Mouse (Mus musculus) C2C12 (cell line): ENCODE data around the gene Olfr1298. TPM values are rescaled to one million over a fixed set of nuclear protein-coding genes. Genes with fewer than 3 reads are reported as not detected.

Experiments used
- H3K27me3 ChIP-seq: one replicate; pipeline ENCODE4 v1.6.1; 2011; ENCODE audit not compliant: control insufficient read depth, insufficient read depth, insufficient read length
- H3K36me3 ChIP-seq: one replicate; pipeline ENCODE4 v1.6.1; 2011; ENCODE audit not compliant: control insufficient read depth, insufficient read depth
- H3K4me3 ChIP-seq: one replicate; pipeline ENCODE4 v1.5.1; 2011; ENCODE audit warnings: mild to moderate bottlenecking, control low read depth; ENCODE audit not compliant: poor library complexity, insufficient read depth, severe bottlenecking
- H3K79me2 ChIP-seq: one replicate; pipeline ENCODE4 v1.6.1; 2011; ENCODE audit not compliant: control insufficient read depth, insufficient read depth
- H3K79me3 ChIP-seq: one replicate; pipeline ENCODE4 v1.6.1; 2011; ENCODE audit warnings: low read depth, control low read depth
- H3ac ChIP-seq: one replicate; pipeline ENCODE3; 2011; ENCODE audit warnings: low read depth; ENCODE audit not compliant: control insufficient read depth, insufficient read length
- CEBPB ChIP-seq: IDR thresholded peaks from one replicate; pipeline ENCODE4 v1.6.1; 2011; ENCODE audit warnings: low read depth, mild to moderate bottlenecking, control low read depth, moderate library complexity
- CTCF ChIP-seq: IDR thresholded peaks from one replicate; pipeline ENCODE4 v1.5.1; 2011; ENCODE audit not compliant: control insufficient read depth, insufficient read depth, insufficient read length
- FOSL1 ChIP-seq: IDR thresholded peaks from one replicate; pipeline ENCODE4 v1.8.0; 2011; ENCODE audit warnings: mild to moderate bottlenecking, low read length; ENCODE audit not compliant: poor library complexity, insufficient read depth, severe bottlenecking
- MAX ChIP-seq: IDR thresholded peaks from one replicate; pipeline ENCODE4 v1.6.1; 2011; ENCODE audit warnings: mild to moderate bottlenecking, control low read depth
- MYOD1 ChIP-seq: IDR thresholded peaks from one replicate; pipeline ENCODE4 v1.6.1; 2011; ENCODE audit warnings: low read depth; ENCODE audit not compliant: control insufficient read depth, insufficient read length
- MYOG ChIP-seq: IDR thresholded peaks from one replicate; pipeline ENCODE4 v1.6.1; 2011; ENCODE audit not compliant: control insufficient read depth, insufficient read length; ENCODE audit errors: extremely low read depth
- USF1 ChIP-seq: IDR thresholded peaks from one replicate; pipeline ENCODE4 v1.6.1; 2011; ENCODE audit warnings: low read depth, mild to moderate bottlenecking, control low read depth, moderate library complexity
- long read RNA-seq, 2 experiments: library from polyadenylated mRNA; unstranded; transcript quantifications; one replicate each; pipeline ENCODE4 v2.0.0; 2019 to 2020
- polyA plus RNA-seq: library from polyadenylated mRNA; unstranded; fragments of >200 nt; fragmentation: generic; extraction: Trizol; gene quantifications from one replicate; pipeline ENCODE4 v1.2.1, GENCODE M21; 2012; ENCODE audit warnings: missing spikeins

Olfr1298 gene
- polyA plus RNA-seq, result not detected
- long read RNA-seq, experiment 1, result 0 reads
- long read RNA-seq, experiment 2, result 0 reads

DNA sequence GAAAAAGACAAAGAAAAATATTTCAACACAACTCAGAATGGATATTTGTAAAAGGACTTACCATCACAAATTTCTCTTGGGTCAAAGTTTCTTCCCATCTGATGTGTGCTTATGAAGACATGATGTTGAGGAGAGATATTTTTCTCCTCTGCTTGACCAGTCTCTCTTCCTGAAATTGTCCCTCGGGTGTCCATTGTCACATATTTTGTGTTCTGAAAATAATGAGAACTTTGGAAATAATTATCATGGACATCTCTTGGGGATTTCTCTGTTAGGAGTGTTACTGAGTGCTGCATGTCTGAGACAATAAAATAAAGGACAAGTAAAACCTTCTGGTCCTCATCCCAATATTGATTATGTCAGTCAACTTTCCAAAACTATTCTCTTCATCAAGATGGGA, at the start of gene Olfr1298:
TSS of gene Olfr1298 (minus strand) at position 101 of the 400 bp plus-strand sequence.
- H3K36me3 ChIP-seq, result no peaks in the 10 kb centered on the region
- TF ChIP-seq USF1, result no peak
- no peak for TF ChIP-seq FOSL1
- no peak for TF ChIP-seq CTCF
- no peak for TF ChIP-seq MYOG
- no peak for TF ChIP-seq MAX
- no peak for TF ChIP-seq CEBPB
- TF ChIP-seq MYOD1, result no peak
- H3K4me3 ChIP-seq, result no peak within 1 kb of the TSS
- no peaks in the 10 kb centered on the region for H3K79me2 ChIP-seq
- H3K79me3 ChIP-seq, result no peaks in the 10 kb centered on the region
- H3K27me3 ChIP-seq, result no peaks in the 10 kb centered on the region
- H3ac ChIP-seq, result no peak within 1 kb of the TSS

- no peak within 1 kb of the TSS for H3K4me3 ChIP-seq
- no peaks in the 10 kb centered on the region for H3K36me3 ChIP-seq
- no peaks in the 10 kb centered on the region for H3K79me2 ChIP-seq
- H3ac ChIP-seq, result no peak within 1 kb of the TSS
- no peak for TF ChIP-seq USF1
- TF ChIP-seq CEBPB, result no peak
- TF ChIP-seq MYOG, result no peak
- no peak for TF ChIP-seq MYOD1
- no peak for TF ChIP-seq CTCF
- no peak for TF ChIP-seq MAX
- no peak for TF ChIP-seq FOSL1
- no peaks in the 10 kb centered on the region for H3K27me3 ChIP-seq
- H3K79me3 ChIP-seq, result no peaks in the 10 kb centered on the region
These were observed 12.1 kb upstream of the Olfr1298 start, which contains the start of gene Olfr1299 for GRCm38 (mm10) chr2:111661119-111661518. Gene Olfr1299, plus strand, starts transcription at chr2:111661419.

GRCm38 (mm10) chr2:111626397-111626796, 22.6 kb downstream of the Olfr1298 start, which contains the start of gene Olfr1297:
Gene Olfr1297, minus strand, starts transcription at chr2:111626497.
- Histone ChIP-seq H3K27me3 (no peaks in the 10 kb centered on the region), H3K4me3 (no peak within 1 kb of the TSS), H3K79me3 (no peaks in the 10 kb centered on the region), H3ac (no peak within 1 kb of the TSS), H3K36me3 (no peaks in the 10 kb centered on the region), H3K79me2 (no peaks in the 10 kb centered on the region)
- TF ChIP-seq CEBPB, result no peak
- no peak for TF ChIP-seq MYOG
- no peak for TF ChIP-seq MYOD1
- no peak for TF ChIP-seq MAX
- no peak for TF ChIP-seq FOSL1
- TF ChIP-seq USF1, result no peak
- no peak for TF ChIP-seq CTCF

Other genes starting within 250 kb of the Olfr1298 start
- gene Olfr1286, start 226.1 kb downstream of the Olfr1298 start, polyA plus RNA-seq, result not detected
- not detected for gene Olfr1287, start 200.1 kb downstream of the Olfr1298 start, polyA plus RNA-seq
- gene Olfr1288, start 175.1 kb downstream of the Olfr1298 start, polyA plus RNA-seq, result not detected
- gene Olfr1289, start 168.4 kb downstream of the Olfr1298 start, polyA plus RNA-seq, result not detected
- not detected for gene Olfr1290, start 155.4 kb downstream of the Olfr1298 start, polyA plus RNA-seq
- gene Olfr1291-ps1, start 152.0 kb downstream of the Olfr1298 start, polyA plus RNA-seq, result not detected
- not detected for gene Olfr1293-ps, start 124.0 kb downstream of the Olfr1298 start, polyA plus RNA-seq
- gene Olfr1294, start 108.9 kb downstream of the Olfr1298 start, polyA plus RNA-seq, result not detected
- gene Olfr1295, start 79.5 kb downstream of the Olfr1298 start, polyA plus RNA-seq, result not detected
- not detected for gene Olfr1297, start 22.7 kb downstream of the Olfr1298 start, polyA plus RNA-seq
- not detected for gene Olfr1299, start 12.2 kb upstream of the Olfr1298 start, polyA plus RNA-seq
- not detected for gene Olfr1301, start 101.8 kb upstream of the Olfr1298 start, polyA plus RNA-seq
- gene Olfr1302, start 128.2 kb upstream of the Olfr1298 start, polyA plus RNA-seq, result not detected
- not detected for gene Olfr1303, start 171.1 kb upstream of the Olfr1298 start, polyA plus RNA-seq
- not detected for gene Olfr1305, start 227.9 kb upstream of the Olfr1298 start, polyA plus RNA-seq